Mouse (Mus musculus) heart, embryonic 11.5 days (tissue): ENCODE data around the gene Tnfrsf8. TPM values are rescaled to one million over a fixed set of nuclear protein-coding genes. Genes with fewer than 3 reads are reported as not detected.

Source experiments
- ATAC-seq: fragments of 200-750 bp; cut with Nextera tagmentation; replicated peaks from 2 replicates; pipeline ENCODE4 v1.8.0; 2017; ENCODE audit warnings: moderate library complexity; ENCODE audit not compliant: insufficient number of reproducible peaks, low FRiP score, low TSS enrichment
- H3K27ac ChIP-seq: fragments of 300-500 bp; sonication (generic); 2 replicates; pipeline ENCODE4 v1.5.1; 2014; ENCODE audit warnings: mild to moderate bottlenecking, low read depth, low read length
- H3K27me3 ChIP-seq: fragments of 300-500 bp; sonication (generic); 2 replicates; pipeline ENCODE4 v1.6.1; 2014; ENCODE audit warnings: mild to moderate bottlenecking, low read length, mixed read lengths; ENCODE audit not compliant: control insufficient read depth, insufficient read depth
- H3K36me3 ChIP-seq: fragments of 300-500 bp; sonication (generic); 2 replicates; pipeline ENCODE4 v1.6.1; 2014; ENCODE audit warnings: mild to moderate bottlenecking, low read length, moderate library complexity, mixed read lengths; ENCODE audit not compliant: control insufficient read depth, insufficient read depth
- H3K4me1 ChIP-seq: fragments of 300-500 bp; sonication (generic); 2 replicates; pipeline ENCODE4 v1.6.1; 2014; ENCODE audit warnings: low read length; ENCODE audit not compliant: control insufficient read depth, insufficient read depth
- H3K4me2 ChIP-seq: fragments of 300-500 bp; sonication (generic); 2 replicates; pipeline ENCODE4 v1.6.1; 2014; ENCODE audit warnings: mild to moderate bottlenecking, moderate library complexity
- H3K4me3 ChIP-seq: fragments of 300-500 bp; sonication (generic); 2 replicates; pipeline ENCODE4 v1.5.1; 2014; ENCODE audit warnings: low read depth, low read length
- H3K9ac ChIP-seq: fragments of 300-500 bp; sonication (generic); 2 replicates; pipeline ENCODE4 v1.6.1; 2014; ENCODE audit warnings: mild to moderate bottlenecking, low read depth, low read length, moderate library complexity
- H3K9me3 ChIP-seq: fragments of 300-500 bp; sonication (generic); replicated peaks from 2 replicates; pipeline ENCODE4 v1.6.1; 2016; ENCODE audit warnings: low read length; ENCODE audit not compliant: control insufficient read depth
- WGBS: fragments of 180-500 bp; shearing (Covaris S2); extraction: QIAGEN DNeasy Blood & Tissue Kit; methylation state at CpG from one replicate; pipeline ENCODE4 v1.1.7; 2014; ENCODE audit not compliant: insufficient replicate concordance; 5-methylcytosine and 5-hydroxymethylcytosine counted together
- polyA plus RNA-seq: library from polyadenylated mRNA; unstranded; fragments of >200 nt; fragmentation: Nextera tagmentation; extraction: Ambion mirVana; gene quantifications from 2 replicates; pipeline ENCODE4 v1.2.1, GENCODE M21; 2014

Tnfrsf8 gene
- polyA plus RNA-seq, 1 experiment from 2014 or later: 0.04 TPM

- H3K9ac ChIP-seq: no peak overlapping the region
- no peaks in the 10 kb centered on the region for H3K36me3 ChIP-seq
- no peak overlapping the region for H3K4me2 ChIP-seq
- no peak overlapping the region for H3K27ac ChIP-seq
- no peaks in the 10 kb centered on the region for H3K4me1 ChIP-seq
- no peak overlapping the region for H3K4me3 ChIP-seq
- H3K27me3 ChIP-seq: no peaks in the 10 kb centered on the region
- no peak for ATAC-seq
- H3K9me3 ChIP-seq: no peaks in the 10 kb centered on the region
- 72% methylated on average over 5 of the region's 5 CpGs for WGBS
Observed at GRCm38 (mm10) chr4:145270136-145270535, 44.8 kb downstream of the Tnfrsf8 start.

DNA sequence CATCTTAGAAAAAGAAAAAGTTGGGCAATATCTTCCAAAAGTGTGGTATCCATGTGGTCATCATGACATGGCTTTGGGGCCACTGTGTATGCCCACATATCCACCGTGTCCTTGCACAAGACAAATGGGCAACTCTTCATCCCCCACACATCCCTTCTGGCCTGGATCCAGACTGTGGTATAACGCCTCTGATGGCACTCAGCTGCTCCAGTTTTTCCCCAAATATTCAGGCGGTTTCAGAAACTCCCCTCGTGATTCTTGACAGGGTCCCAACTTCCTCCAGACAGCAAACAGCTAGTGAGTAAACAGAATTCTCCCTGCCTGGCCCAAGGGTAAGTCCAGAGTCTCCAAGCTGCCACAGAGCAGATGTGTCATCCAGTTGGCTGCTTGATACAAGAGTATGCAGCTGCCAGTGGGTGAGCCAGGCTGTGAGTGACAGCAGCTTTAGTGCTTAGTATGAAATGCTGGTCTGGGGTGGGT lies 47.3 kb downstream of the Tnfrsf8 start:
- 65% methylated on average over 4 of the region's 4 CpGs for WGBS
- H3K4me2 ChIP-seq: no peak overlapping the region
- ATAC-seq: no peak
- H3K36me3 ChIP-seq: no peaks in the 10 kb centered on the region
- H3K9ac ChIP-seq: no peak overlapping the region
- no peaks in the 10 kb centered on the region for H3K4me1 ChIP-seq
- no peak overlapping the region for H3K4me3 ChIP-seq
- no peaks in the 10 kb centered on the region for H3K27me3 ChIP-seq
- no peaks in the 10 kb centered on the region for H3K9me3 ChIP-seq
- H3K27ac ChIP-seq: no peak overlapping the region

DNA sequence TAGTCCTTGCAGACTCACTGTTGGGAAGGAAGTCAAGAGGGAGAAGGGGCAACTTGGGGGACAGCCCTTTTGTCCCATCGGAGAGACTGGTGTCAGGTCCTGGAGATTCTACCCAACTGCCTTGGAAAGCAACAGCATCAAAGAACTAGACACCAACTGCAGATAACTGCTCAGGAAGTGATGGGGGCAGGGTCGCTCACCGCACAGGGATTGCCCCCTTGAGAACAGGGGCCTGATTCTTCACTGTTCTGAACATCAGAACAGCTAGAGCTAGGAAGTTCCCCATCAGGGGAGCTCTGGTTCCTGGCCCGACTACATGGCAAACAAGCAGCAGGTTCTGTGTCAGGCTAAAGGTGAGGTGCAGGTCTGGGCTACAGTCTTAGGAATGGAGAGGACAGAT lies 48.5 kb downstream of the Tnfrsf8 start:
- WGBS: 59% methylated on average over 4 of the region's 4 CpGs

GRCm38 (mm10) chr4:145264761-145265160 lies 50.2 kb downstream of the Tnfrsf8 start:
- Histone ChIP-seq H3K9ac (no peak overlapping the region), H3K4me3 (no peak overlapping the region), H3K27me3 (no peaks in the 10 kb centered on the region), H3K9me3 (no peaks in the 10 kb centered on the region), H3K27ac (no peak overlapping the region), H3K36me3 (no peaks in the 10 kb centered on the region), H3K4me1 (no peaks in the 10 kb centered on the region), H3K4me2 (no peak overlapping the region)
- 29% methylated on average over 2 of the region's 2 CpGs for WGBS
- ATAC-seq: no peak

More for the DNA sequence above, 48.5 kb downstream of the Tnfrsf8 start:
- H3K4me1 ChIP-seq: no peaks in the 10 kb centered on the region
- no peak overlapping the region for H3K4me2 ChIP-seq
- H3K9me3 ChIP-seq: no peaks in the 10 kb centered on the region
- H3K27me3 ChIP-seq: no peaks in the 10 kb centered on the region
- H3K9ac ChIP-seq: no peak overlapping the region
- H3K4me3 ChIP-seq: no peak overlapping the region
- H3K36me3 ChIP-seq: no peaks in the 10 kb centered on the region
- H3K27ac ChIP-seq: no peak overlapping the region
- ATAC-seq: no peak

- Histone ChIP-seq H3K4me3 (no peak overlapping the region), H3K9me3 (no peaks in the 10 kb centered on the region), H3K4me1 (no peaks in the 10 kb centered on the region), H3K4me2 (no peak overlapping the region), H3K36me3 (no peaks in the 10 kb centered on the region), H3K27me3 (no peaks in the 10 kb centered on the region), H3K27ac (no peak overlapping the region), H3K9ac (no peak overlapping the region)
- ATAC-seq: no peak
- 100% methylated on average over 1 of the region's 1 CpGs for WGBS
Observed at GRCm38 (mm10) chr4:145263583-145263982, 51.4 kb downstream of the Tnfrsf8 start.

- Histone ChIP-seq H3K9ac (no peak overlapping the region), H3K4me3 (no peak overlapping the region), H3K9me3 (no peaks in the 10 kb centered on the region), H3K27ac (no peak overlapping the region), H3K4me1 (no peaks in the 10 kb centered on the region), H3K4me2 (no peak overlapping the region), H3K27me3 (no peaks in the 10 kb centered on the region), H3K36me3 (no peaks in the 10 kb centered on the region)
- WGBS: 82% methylated on average over 5 of the region's 5 CpGs
- ATAC-seq: no peak
Observed at GRCm38 (mm10) chr4:145260802-145261201, 54.2 kb downstream of the Tnfrsf8 start.

DNA sequence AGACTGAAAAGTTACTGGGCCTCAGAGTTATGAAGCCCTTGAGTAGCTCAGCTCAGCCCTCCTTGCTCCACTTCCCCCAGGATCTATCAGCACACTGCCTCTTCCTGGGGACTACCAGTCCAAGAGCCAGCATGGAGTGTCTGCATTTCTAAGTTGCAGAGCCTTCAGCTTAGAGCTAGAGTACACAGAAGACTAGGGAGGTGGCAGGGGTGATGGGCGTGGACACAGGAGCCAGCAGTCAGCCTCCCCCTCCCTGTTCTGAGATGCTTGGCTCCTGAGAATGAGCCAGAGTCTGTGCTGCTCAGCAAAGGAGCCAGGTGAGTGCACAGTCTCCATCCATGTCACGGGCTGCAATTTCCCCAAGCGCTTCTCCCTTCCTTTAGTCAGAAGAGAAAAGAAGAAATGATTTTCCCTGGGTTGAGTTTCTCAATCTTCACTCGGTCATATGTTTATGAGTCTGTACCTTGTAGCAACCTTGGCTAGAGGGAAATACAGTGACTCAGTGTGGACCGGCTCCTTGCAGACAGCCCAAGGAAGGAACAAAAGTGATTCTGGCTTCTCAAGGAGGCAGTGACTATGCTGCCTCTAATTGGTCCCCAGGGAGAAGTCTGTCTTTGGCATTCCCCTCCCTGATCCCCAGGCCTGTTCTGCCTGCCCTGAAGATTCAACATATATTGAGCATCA lies 57.1 kb downstream of the Tnfrsf8 start:
- Histone ChIP-seq H3K4me3 (no peak overlapping the region), H3K9me3 (no peaks in the 10 kb centered on the region), H3K27me3 (no peaks in the 10 kb centered on the region), H3K4me2 (no peak overlapping the region), H3K9ac (no peak overlapping the region), H3K36me3 (no peaks in the 10 kb centered on the region), H3K27ac (no peak overlapping the region), H3K4me1 (no peaks in the 10 kb centered on the region)
- ATAC-seq: no peak
- WGBS: 69% methylated on average over 5 of the region's 5 CpGs

DNA sequence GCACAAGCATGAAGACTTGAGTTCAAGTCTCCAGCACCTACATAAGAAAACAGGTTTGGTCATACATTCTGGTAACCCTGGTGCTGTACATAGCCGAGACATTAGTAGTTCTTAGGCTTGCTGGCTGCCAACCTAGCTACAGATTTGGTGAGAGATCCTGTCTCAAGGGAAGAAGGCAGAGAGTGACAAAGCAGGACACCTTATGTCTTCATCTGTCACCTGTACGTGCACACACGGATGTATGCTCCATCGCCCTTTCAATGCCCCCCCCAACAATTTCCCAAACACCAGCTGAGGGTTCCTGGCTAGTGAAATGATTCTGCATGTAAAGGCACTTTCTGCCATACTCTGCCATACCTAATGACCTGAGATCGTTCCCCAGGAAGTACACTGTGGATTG lies 58.8 kb downstream of the Tnfrsf8 start:
- Histone ChIP-seq H3K27ac (no peak overlapping the region), H3K4me1 (no peaks in the 10 kb centered on the region), H3K4me2 (no peak overlapping the region), H3K27me3 (no peaks in the 10 kb centered on the region), H3K9ac (no peak overlapping the region), H3K36me3 (no peaks in the 10 kb centered on the region), H3K9me3 (no peaks in the 10 kb centered on the region), H3K4me3 (no peak overlapping the region)
- no peak for ATAC-seq
- 79% methylated on average over 5 of the region's 5 CpGs for WGBS

GRCm38 (mm10) chr4:145254418-145254817 lies 60.5 kb downstream of the Tnfrsf8 start:
- no peak overlapping the region for H3K27ac ChIP-seq
- no peaks in the 10 kb centered on the region for H3K4me1 ChIP-seq
- no peak overlapping the region for H3K9ac ChIP-seq
- ATAC-seq: no peak
- H3K27me3 ChIP-seq: no peaks in the 10 kb centered on the region
- WGBS: 47% methylated on average over 13 of the region's 13 CpGs
- H3K4me3 ChIP-seq: no peak overlapping the region
- H3K4me2 ChIP-seq: no peak overlapping the region
- H3K9me3 ChIP-seq: no peaks in the 10 kb centered on the region
- no peaks in the 10 kb centered on the region for H3K36me3 ChIP-seq
